Mouse (Mus musculus) thymus, postnatal 36 days (tissue): Measurements from ENCODE around the gene Efemp2.

Experiments used
- DNase-seq, 2 experiments: peaks; one replicate each; pipeline ENCODE4 v3.0.0; 2022; ENCODE audit warnings: mixed read lengths in 2 of 2

Efemp2 gene

DNA sequence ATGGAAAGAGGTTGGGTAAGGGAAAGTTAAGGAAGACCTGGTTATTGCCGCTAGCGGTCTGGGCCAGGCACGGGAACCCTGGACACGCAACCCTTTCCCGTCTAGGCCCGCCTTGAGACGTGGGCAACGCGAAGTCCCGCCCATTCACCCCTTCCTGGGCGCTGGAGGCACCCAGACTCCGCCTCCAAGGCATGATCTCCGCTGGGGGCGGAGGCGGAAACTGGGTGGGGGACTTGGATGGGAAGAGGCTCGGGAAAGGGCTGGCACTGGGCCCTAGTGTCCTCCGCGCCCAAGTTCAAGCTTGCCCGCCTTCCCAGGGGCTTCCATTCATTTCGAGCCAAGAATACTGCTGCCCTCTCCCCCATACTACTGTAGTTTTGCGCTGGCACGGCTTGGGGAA, at the start of gene Efemp2:
Efemp2 (plus strand) TSS at position 235 of the 400 bp plus-strand sequence.
- DNase-seq: peak; percentile 66 to 76

DNA sequence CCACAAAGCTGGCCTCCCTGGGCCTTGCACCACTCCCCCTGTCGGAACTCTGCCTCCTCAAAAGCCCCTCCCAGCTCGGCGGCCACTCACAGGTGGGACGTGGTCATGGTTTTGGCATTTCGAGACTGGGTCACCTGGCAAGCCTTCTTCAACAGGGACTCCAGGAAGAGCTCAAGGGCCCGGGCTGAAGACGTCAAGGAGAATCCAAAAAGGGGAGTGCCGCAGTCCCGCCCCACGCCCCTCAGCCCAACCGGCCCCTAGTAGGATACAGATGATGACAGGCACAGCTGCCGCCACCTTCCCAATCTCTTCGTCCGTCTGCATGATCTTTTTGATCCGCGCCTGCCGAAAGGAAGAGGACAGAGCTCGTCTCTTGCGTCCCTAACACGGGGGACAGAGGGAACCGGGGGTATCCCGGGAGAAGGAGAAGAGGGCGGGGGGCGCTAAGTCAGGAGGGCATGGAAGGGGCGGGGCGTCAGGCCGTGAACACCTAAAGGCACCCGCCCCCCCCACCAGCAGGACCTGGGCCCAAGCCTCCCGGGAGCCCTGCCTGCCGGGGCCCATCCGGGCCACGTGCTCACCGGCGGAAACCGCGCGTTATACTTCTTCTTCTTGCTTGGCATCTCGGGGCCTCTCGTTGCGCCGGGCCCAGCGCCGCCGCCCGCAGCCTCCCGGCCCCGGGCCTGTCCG, 49.5 kb upstream of the Efemp2 start:
- peak; percentile 77 to 85 for DNase-seq

DNA sequence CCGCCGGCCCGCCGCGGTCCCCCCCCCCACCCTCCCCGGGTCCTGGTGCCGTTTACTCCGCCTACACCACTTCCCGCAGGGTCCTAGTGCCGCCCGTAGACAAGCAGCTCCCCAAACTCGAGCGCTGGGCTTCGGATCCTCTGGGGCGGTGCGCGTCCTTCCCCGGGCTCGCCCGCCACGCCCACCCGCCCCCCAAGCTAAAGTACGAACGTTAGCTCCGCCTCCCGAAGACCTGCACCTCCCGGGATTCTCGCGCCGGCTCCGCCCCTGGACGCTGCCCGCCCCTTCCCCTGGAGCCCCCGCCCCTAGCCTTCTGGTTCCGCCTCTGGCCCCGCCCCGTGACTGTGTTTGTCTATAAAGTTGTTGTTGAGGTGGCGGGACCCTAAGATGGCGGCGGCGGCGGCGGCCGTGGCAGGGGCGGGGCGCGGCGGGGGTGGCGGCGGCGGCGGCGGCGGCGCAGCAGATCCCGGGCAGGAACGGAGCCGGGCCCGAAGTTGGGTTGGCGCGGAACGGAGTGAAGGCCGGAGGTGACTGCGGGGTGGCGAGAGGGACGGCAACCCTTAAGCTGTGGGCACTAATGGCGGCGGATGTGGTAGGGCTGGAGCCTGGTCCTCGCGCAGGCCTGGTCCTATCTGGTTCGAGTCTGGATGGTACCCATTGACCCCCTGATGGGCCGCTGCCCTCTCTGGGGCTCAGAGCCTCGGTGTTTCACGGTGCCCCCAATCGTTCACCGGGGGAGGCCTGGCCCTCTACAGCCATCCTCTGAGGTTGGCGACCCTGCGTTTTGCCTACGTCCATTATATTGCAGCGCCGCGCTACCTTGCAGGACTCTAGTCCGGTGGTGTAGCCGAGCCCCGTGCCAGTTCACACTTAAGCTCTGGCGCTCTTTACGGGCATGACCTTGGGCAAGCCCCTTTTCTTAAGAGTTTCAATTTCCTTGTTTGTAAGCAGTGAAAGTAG, 48.7 kb upstream of the Efemp2 start, which contains the start of the genes Drap1 and AI837181:
Drap1 (minus strand) TSS at position 198 of the 960 bp plus-strand sequence.
AI837181 (plus strand) TSS at position 363 of the 960 bp plus-strand sequence.
- DNase-seq: peak; percentile 94 to 97

DNA sequence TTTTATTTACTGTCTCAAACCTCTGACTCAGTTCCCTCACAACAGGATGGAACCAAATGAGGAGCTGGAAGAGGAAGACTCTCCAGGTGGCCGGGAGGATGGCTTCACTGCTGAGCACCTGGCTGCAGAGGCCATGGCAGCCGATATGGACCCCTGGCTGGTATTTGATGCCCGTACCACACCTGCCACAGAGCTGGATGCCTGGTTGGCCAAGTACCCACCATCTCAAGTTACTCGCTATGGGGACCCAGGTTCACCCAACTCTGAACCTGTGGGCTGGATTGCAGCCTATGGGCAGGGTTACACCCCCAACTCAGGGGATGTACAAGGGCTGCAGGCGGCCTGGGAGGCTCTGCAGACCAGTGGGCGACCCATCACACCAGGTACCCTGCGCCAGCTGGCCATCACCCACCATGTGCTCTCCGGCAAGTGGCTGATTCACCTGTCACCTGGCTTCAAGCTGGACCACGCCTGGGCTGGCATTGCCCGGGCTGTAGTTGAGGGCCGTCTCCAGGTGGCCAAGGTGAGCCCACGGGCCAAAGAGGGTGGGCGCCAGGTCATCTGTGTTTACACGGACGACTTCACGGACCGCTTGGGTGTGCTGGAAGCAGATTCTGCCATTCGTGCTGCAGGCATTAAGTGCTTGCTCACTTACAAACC, 47.7 kb upstream of the Efemp2 start:
- peak in 1 of 2 experiments; percentile 45 for DNase-seq

DNA sequence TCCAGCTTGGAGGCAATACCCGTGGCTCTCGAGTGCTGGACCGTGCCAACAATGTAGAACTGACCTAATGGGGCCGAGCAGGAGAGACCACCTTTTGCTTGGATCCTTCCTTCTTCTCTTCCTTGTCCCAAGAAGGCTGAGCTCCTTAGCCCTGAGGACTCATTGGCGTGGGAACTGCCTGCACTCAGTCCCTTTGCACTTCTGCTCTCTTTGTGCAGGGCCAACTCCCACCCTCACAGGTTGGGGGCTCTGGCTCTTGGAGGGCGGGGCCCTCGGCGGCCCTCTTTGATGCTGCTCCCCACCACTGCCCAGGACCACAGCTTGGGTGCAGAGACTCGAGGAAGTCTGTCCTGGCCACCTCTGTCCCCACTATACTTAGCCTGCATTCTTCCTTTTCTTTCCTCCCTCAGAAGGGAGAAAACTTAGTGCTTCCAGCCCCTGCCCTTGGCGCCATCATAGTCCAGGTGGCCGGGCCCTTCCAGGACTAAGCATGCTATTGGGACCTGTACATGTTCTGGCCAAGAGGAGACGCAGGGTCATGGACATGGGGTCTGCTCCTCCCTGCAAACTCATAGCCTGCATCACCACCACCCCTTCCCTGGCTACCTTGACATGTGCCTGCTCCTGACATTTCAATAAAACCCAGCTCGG, 47.0 kb upstream of the Efemp2 start:
- DNase-seq: peak in 1 of 2 experiments; percentile 34

DNA sequence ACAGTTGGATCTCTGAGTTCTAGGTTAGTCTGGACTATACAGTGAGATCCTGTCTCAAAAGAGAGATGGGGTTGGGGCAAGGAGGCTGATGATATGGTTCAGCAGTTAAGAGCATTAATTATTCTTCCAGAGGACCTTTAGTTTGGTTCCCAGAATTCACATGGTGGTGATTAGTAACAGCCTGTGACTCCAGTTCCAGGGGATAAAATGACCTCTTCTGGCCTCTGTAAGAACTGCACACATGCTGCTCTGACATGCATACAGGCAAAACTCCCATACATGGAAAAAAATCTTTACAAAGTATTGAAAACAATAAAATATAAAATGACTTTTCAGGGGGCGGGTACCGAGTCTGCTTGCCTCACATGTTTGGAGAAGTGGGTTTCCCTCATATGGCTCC, 45.7 kb upstream of the Efemp2 start:
- peak in 1 of 2 experiments; percentile 19 for DNase-seq

DNA sequence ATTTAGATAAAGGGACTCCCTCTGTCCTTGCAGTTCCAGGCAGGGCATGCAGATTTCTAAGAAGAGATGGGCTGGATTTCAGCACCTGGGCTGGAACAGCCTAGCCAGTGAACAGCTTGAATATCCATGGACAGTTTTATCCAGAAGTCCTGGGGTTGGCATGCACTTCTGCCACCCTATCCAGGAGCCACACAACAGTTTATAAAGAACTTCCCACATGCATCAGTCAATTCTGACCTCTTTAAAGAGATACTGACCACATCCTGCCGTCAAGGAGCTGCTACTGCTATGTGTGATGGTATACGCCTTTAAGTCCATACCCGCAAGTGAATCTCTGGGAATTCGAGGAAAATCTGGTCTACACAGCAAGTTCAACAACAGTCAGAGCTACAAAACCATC, 44.5 kb upstream of the Efemp2 start:
- no peak for DNase-seq

DNA sequence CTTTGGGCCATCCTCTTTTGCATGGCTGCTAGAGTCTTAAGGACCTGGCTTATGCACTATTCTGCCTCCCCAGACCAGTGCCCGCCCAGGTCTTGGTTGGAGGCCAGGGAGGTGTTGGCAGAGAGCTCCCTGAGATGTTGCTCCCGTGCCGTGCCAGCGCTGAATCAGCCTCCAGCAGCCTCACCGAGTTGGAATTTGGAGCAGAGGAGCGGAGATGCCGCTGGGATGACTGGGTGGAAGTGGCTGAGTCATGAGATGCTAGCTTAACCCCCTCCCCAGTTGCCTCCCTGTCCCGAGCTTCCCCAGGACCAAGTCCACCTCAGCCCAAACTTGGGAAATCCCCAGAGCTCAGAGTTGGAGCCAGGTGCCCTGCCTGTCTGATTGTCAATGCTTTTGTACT, 43.9 kb upstream of the Efemp2 start:
- peak in 1 of 2 experiments; percentile 17 for DNase-seq

DNA sequence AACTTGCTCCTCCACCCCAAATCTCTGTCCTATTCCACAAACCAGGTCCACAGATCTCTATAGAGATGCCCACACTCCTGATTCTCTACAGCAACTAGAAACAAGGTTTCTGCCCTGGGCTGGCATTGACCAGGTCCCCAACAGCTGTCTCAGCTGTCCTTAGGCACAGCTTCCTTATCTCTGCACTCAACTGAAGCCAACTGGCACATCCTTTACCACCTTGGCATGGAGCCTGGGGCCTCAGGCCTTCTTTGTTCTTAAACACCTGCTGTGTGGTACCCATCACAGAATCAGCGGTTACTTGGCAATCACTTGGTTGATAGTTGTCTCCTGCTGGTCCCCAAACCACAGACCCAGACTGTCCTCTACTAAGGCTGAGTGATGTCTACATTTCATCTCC, 43.3 kb upstream of the Efemp2 start:
- peak; percentile 26 to 32 for DNase-seq

DNA sequence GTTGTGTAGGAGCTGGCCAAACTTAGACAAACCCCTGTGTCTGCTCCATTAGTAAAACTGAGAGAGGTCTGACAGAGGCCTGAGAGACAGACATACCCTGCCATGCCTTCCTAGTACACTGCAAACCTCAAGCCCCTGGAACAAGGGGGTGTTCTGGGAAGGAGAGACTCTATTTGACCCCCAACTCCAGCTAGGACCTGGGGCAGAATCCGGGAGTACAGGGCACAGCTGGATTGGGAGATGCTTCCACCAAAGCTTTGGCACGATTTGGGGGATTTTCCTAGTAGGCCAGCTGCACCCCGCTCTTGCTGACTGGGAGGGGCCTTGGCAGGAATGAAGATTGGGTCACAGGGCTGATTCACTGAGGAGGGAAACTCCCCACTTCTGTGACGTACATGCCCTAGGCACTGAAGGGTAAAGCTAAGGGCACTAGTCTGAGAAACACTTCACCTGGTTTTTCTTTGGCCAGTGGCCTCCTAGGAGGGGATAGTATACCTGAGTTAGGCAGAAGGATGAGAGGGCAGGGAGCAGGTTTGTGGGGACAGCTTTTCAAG, 41.8 kb upstream of the Efemp2 start:
- DNase-seq: no peak

DNA sequence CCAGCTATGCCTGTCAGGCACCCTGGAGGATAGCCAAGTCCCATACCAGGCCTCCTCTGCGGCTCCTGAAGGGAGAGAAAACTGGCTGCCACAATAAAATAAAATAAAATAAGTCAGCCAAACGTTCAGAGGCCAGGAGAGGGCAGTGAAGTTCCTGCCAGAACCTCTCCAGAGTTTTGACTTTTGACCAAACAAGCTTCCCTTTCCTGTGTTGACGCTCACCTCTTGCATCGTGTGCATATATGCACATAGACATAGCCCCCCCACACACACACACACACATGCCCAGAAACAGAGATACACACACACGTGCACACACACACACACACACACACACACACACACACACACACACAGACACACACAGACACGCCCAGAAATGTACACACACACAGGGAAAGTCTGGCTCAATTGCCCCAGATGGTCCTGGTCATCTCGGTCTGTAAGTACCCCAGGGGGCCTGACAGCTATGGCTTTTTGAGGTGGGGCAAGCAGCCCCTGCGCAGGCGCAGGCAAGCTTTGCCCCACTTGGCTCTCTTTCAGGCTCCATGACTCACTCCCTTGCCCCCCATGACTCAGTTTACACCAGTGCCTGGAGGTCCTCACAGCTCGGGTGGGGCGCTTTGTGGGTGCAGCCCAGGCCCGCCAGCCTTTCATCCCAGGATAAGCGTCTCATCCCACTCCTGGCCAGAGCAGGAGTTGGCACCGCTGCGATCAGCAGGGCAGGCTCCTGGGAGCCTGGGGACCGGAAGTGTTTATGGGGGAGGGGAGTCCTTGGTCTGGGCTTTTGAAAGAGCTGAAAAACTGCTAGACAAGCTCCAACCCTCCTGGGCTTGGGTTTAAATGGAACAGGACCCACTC, 40.5 kb upstream of the Efemp2 start:
- peak; percentile 72 to 75 for DNase-seq

DNA sequence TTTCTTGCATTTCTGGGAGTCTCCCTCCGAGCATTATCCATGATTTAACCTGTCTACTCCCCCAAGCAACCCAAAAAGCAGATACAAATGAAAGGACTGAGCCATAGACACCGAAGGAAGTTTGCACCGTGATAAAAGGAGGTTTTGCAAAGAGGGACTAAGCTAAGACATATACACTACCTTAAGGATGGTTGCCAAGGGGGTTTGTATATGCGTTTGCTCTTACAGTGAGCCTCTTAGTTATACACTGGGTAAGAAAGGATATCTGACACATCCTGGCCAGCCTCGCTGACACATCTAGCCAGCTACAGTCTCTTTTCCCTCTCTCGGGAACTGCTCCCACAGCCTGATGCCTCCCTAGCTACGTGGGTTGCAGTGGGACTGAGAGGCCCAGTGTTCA, 39.8 kb upstream of the Efemp2 start:
- DNase-seq: no peak

DNA sequence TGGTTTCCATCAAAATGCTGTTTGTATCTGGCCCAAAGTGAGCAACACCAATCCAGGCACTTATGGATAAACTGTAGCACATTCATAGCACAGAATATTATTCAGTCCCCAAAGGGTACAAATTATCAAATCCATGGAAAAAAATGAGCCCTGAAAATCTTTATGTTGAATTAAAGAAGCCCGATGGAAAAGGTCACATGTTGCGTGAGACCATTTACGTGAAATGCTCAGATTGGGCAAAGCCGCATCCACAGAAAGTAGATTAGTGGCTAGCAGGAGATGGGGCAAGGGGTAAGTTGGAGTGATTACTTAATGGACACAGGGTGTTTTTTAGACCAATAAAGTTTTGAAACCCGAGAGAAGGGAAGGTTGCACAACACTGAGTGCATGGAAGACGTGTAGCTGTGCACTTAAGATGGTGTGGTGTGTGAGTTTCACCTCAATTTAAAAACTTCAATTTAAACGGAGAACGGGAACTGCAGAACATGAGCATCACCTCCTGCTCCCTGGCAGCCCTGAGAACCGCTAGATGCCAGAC, 29.3 kb upstream of the Efemp2 start:
- DNase-seq: no peak

DNA sequence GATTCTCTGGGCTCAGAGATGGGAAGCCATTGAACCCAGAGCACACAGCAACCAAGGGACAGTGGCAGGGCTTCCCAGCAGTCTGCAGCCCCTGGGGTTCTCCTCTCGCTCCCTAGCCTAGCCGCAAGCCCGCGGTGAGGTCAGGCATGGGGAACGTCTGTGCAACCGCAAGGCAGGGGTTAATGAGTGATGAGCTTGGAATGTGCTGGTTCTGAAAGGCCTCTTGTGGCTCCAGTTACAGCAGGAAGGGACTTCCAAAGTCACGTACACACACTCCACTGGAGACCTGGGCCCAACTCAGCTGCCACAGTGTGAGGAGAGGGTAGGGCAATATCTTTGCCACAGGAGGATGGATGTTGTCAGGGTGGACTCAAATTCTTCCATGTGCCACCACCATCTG, 28.8 kb upstream of the Efemp2 start:
- DNase-seq: no peak

DNA sequence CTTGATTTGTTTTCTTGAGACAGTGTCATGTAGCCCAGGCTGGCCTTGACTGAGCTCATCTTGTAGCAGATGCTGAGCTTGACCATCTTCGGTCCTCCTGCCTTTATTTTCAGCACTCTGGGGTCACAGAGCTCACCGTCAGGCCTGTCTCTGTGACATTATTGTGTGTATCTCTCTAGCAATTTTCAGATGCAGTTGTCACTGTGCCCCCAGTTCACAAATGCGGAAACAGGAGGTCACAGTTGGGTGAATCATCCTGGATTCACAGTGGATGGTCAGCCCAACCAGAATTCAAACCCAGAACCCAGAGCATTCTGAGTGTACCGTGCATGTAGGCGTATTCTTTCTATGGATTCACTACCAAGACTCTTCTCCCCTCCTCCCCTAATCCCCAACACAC, 28.0 kb upstream of the Efemp2 start:
- no peak for DNase-seq

DNA sequence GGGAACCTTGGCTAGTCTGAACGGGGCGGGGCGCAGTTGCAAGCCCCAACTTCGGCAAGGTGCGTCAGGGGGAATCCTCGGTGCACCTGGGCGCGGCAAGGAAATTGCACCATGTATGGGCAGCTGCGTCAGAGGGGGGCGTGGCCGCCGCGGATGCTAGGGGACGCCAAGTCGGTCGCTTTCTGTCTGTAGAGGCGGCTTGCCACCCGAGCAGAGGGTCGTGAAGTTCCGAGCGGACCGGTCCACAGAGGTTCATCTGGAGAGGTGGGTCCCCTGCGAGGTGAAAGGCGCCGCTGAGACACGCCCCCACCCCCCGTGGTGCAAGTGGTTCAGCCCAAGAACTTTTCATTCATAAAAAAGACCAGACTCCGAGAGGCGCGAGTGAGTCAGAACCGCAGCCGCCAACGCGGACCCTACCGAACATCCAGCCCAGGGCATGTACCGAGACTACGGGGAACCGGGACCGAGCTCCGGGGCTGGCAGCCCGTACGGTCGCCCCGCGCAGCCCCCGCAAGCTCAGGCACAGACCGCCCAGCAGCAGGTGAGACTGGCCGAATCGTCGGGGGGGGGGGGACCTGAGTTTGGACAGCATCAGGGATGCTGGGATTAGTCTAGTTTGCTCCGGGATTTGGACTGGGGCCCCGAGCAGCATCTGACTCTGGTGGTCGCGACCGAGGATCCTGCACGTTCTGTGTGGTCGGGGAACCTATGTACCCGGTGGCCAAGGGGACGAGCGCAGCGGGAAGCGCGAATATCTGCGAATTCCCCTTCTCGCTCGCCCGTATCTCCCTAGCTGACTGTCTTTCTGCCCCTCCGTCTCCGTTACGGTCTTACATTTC, 26.0 kb upstream of the Efemp2 start, which contains the start of gene Fosl1:
Fosl1 (plus strand) TSS at position 33 of the 839 bp plus-strand sequence.
- peak; percentile 79 to 84 for DNase-seq

DNA sequence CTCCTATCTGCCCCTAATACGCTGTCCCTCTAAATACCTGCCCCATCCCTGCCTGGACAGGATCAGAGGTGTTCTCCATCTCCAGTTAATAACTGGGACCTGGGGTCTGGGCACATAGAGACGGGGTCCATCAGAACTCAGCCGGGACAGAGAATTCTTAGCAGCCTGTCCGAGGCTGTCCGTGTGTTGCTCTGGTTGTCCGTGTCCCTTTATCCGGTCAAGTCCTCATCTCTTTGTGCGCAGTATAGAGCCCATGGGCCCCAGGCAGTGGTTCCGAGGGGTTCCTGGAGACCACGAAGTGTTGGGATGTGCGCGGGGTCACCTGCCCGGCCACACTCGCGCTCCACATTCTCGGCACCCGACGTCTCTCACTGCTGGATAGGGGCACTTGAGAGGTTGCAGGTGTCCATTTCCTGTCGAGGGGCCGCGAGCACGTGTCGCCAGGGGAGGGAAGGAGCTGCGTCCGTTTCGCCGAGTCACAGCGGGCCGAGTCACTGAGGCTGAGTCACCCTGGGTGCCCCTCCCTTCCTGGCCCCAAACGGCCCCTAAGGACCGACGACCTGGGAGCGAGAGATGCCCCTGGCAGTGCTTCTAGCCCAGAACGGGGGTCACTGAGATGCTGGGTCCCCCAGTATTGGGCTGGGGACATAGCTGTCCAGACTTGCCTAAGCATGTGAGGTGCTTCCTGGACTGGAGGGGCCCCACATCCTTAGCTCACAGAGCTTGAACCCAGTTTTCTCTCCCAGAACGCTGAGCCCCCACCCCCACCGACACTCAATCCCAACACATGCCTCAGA, 25.2 kb upstream of the Efemp2 start:
- DNase-seq: no peak

DNA sequence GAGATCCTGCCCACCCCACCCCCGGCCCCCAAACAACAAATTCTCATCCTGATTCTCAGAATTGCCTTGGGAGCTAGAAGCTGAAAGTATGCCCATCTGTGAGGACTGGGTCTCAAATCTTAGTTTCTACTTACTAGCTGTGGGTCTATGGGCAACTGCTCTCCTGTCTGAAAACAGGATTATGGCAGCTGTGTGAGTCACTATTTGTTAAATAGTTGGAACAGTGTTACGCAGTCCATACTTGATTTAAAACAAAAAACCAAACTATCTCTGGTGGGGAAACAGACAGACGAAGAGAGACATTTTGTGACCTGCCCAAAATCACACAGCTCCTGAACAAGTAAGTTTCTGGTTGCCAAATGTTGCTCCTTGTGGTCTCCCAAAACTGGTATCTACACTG, 24.1 kb upstream of the Efemp2 start:
- DNase-seq: no peak

DNA sequence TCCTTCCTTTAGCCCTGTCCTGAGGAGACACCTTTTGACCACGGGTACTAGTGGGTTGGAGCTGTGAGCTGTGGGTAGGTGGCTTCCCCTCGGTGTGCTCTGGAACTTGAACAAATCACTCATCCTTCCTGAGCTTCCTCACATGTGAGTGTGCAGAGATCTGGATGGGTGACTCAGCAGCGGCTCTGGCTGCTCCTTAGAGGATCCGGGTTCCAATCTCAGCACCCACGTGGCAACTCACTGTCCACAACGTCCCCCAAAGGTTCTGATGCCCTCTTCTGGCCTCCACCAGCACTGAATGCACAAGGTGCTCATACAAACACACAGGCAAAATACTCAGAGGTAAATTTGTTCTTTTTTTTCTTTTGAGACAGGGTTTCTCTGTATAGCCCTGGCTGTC, 22.0 kb upstream of the Efemp2 start:
- DNase-seq: no peak
